Mouse (Mus musculus) bone marrow macrophage, adult 2 months (primary cell): Measurements from ENCODE around the gene Nob1.

Experiments
- CTCF ChIP-seq: IDR thresholded peaks from 2 replicates; pipeline ENCODE4 v1.5.1; 2012; ENCODE audit warnings: low read depth, mild to moderate bottlenecking, low read length, moderate library complexity
- POLR2A ChIP-seq: IDR thresholded peaks from 2 replicates; pipeline ENCODE4 v1.6.1; 2012; ENCODE audit warnings: mild to moderate bottlenecking, low read depth, low read length, borderline replicate concordance

- TF ChIP-seq CTCF: no peak
- TF ChIP-seq POLR2A: no peak
These were observed 45.5 kb upstream of the Nob1 start for GRCm38 (mm10) chr8:107470302-107470701.
